Mouse (Mus musculus): ENCODE measurements around the gene Syngr4.

GRCm38 (mm10) chr7:45870282-45871058 is 26.0 kb downstream of the Syngr4 start:
- TF ChIP-seq CTCF (conservative IDR thresholded peaks at IDR 0.05; ENCODE audit: low read length) (no peak), POU5F1 (IDR thresholded peaks at IDR 0.05; ENCODE audit: borderline replicate concordance, low read length) (no peak), NANOG (IDR thresholded peaks at IDR 0.05; ENCODE audit: borderline replicate concordance, low read length) (no peak)

Data from E14TG2a.4 (cell line).